Mouse (Mus musculus) heart, embryonic 14.5 days (tissue): ENCODE measurements around the gene Ak1. TPM values are rescaled to one million over a fixed set of nuclear protein-coding genes. Genes with fewer than 3 reads are reported as not detected.
A peak's percentile ranks its signal among the peaks of the same experiment; 100 is the strongest.

Source experiments
- ATAC-seq: fragments of 200-750 bp; cut with Nextera tagmentation; 2 replicates; pipeline ENCODE4 v1.8.0; 2017; ENCODE audit warnings: low read depth, moderate TSS enrichment; ENCODE audit not compliant: insufficient number of reproducible peaks, insufficient read depth, low FRiP score
- H3K27ac ChIP-seq, 2 experiments: fragments of 200-500 bp in 1 of 2; fragments of 300-500 bp in 1 of 2; sonication (generic) in 1 of 2; replicated peaks in 1 of 2; 2 replicates each; pipeline ENCODE4 v1.5.1; 2012 to 2014; ENCODE audit warnings: low read depth in 2 of 2, low read length in 2 of 2, control low read depth in 1 of 2, mild to moderate bottlenecking in 1 of 2, mixed read lengths in 1 of 2; ENCODE audit not compliant: control insufficient read depth in 1 of 2, insufficient read depth in 1 of 2
- H3K27me3 ChIP-seq: fragments of 300-500 bp; sonication (generic); 2 replicates; pipeline ENCODE4 v1.6.1; 2014; ENCODE audit warnings: mild to moderate bottlenecking, low read length, control low read depth; ENCODE audit not compliant: control insufficient read depth, insufficient read depth
- H3K36me3 ChIP-seq: fragments of 300-500 bp; sonication (generic); 2 replicates; pipeline ENCODE4 v1.6.1; 2014; ENCODE audit warnings: mild to moderate bottlenecking, control low read depth, low read length, mixed read lengths; ENCODE audit not compliant: control insufficient read depth, insufficient read depth
- H3K4me1 ChIP-seq, 2 experiments: fragments of 200-500 bp in 1 of 2; fragments of 300-500 bp in 1 of 2; sonication (generic) in 1 of 2; 2 replicates each; pipeline ENCODE4 v1.6.1; 2012 to 2014; ENCODE audit warnings: low read length in 2 of 2, control low read depth in 1 of 2, mixed read lengths in 1 of 2; ENCODE audit not compliant: control insufficient read depth in 2 of 2, insufficient read depth in 2 of 2
- H3K4me2 ChIP-seq: fragments of 300-500 bp; sonication (generic); 2 replicates; pipeline ENCODE4 v1.6.1; 2014; ENCODE audit warnings: mild to moderate bottlenecking, low read length
- H3K4me3 ChIP-seq, 2 experiments: fragments of 200-500 bp in 1 of 2; fragments of 300-500 bp in 1 of 2; sonication (generic) in 1 of 2; 2 replicates each; pipeline ENCODE4 v1.5.1; 2012 to 2014; ENCODE audit warnings: low read length in 2 of 2, mild to moderate bottlenecking in 2 of 2, control low read depth in 1 of 2, low read depth in 1 of 2, moderate library complexity in 1 of 2; ENCODE audit not compliant: control insufficient read depth in 1 of 2, insufficient read depth in 1 of 2
- H3K9ac ChIP-seq: fragments of 300-500 bp; sonication (generic); 2 replicates; pipeline ENCODE4 v1.6.1; 2014; ENCODE audit warnings: mild to moderate bottlenecking, low read length
- H3K9me3 ChIP-seq: fragments of 300-500 bp; sonication (generic); 2 replicates; pipeline ENCODE4 v1.6.1; 2016; ENCODE audit warnings: low read length, control low read depth; ENCODE audit not compliant: control insufficient read depth
- WGBS: fragments of 180-500 bp; shearing (Covaris S2); extraction: QIAGEN DNeasy Blood & Tissue Kit; methylation state at CpG from one replicate; pipeline ENCODE4 v1.1.7; 2014; 5-methylcytosine and 5-hydroxymethylcytosine counted together
- polyA plus RNA-seq: library from polyadenylated mRNA; unstranded; fragments of >200 nt; fragmentation: Nextera tagmentation; extraction: Ambion mirVana; gene quantifications from 2 replicates; pipeline ENCODE4 v1.2.1, GENCODE M21; 2014

Ak1 gene
- polyA plus RNA-seq, 1 experiment from 2014 or later = 336 TPM

GRCm38 (mm10) chr2:32581450-32582095 is 40.0 kb upstream of the Ak1 start:
- Histone ChIP-seq H3K27me3 (peaks cover 31% of the 10 kb centered on the region), H3K4me1 (peaks cover 2 to 8% of the 10 kb centered on the region in 2 experiments; a peak in 3 of 4 replicates), H3K9ac (no peak overlapping the region; the same call in 1 of the 2 replicates), H3K27ac (no peak overlapping the region), H3K9me3 (no peaks in the 10 kb centered on the region), H3K4me2 (peak overlapping the region; percentile 50), H3K4me3 (peak overlapping the region; percentile 11 to 16; a peak in 3 of 4 replicates), H3K36me3 (no peaks in the 10 kb centered on the region)
- no peak for ATAC-seq
- 37% methylated on average over 19 of the region's 19 CpGs for WGBS

- WGBS = 11% methylated on average over 37 of the region's 37 CpGs
- H3K9me3 ChIP-seq = no peaks in the 10 kb centered on the region
- peaks cover 8 to 17% of the 10 kb centered on the region in 2 experiments for H3K4me1 ChIP-seq
- ATAC-seq = peak; percentile 61
- H3K4me2 ChIP-seq = peak overlapping the region; percentile 59
- no peaks in the 10 kb centered on the region for H3K36me3 ChIP-seq
- peaks cover 27% of the 10 kb centered on the region for H3K27me3 ChIP-seq
- H3K9ac ChIP-seq = 0 out of 2 replicates have a peak overlapping the region, but pooled peaks have one; percentile 1
- H3K4me3 ChIP-seq = peak overlapping the region; percentile 9 to 21; a peak in 3 of 4 replicates
- no peak overlapping the region for H3K27ac ChIP-seq
Measured at GRCm38 (mm10) chr2:32582830-32583799, 38.4 kb upstream of the Ak1 start.

- H3K9ac ChIP-seq = no peak overlapping the region
- ATAC-seq = no peak
- H3K4me3 ChIP-seq = no peak overlapping the region
- no peak overlapping the region for H3K27ac ChIP-seq
- H3K36me3 ChIP-seq = peaks cover 7% of the 10 kb centered on the region; the same call in 1 of the 2 replicates
- H3K4me1 ChIP-seq = peaks cover 28 to 31% of the 10 kb centered on the region in 2 experiments
- H3K27me3 ChIP-seq = peaks cover 9% of the 10 kb centered on the region; the same call in 1 of the 2 replicates
- no peaks in the 10 kb centered on the region for H3K9me3 ChIP-seq
- WGBS = 76% methylated on average over 7 of the region's 7 CpGs
- no peak overlapping the region for H3K4me2 ChIP-seq
Measured at GRCm38 (mm10) chr2:32585149-32585714, 36.3 kb upstream of the Ak1 start.

GRCm38 (mm10) chr2:32586871-32587351 is 34.6 kb upstream of the Ak1 start, which contains the start of gene St6galnac4:
St6galnac4 (plus strand) TSS chr2:32587095.
- under 1% methylated on average over 38 of the region's 38 CpGs for WGBS
- H3K27ac ChIP-seq = peak within 1 kb of the TSS; percentile 88 to 89
- 0 out of 2 replicates have a peak, but pooled peaks cover 3% of the 10 kb centered on the region for H3K27me3 ChIP-seq
- peak within 1 kb of the TSS; percentile 66 to 78 for H3K4me3 ChIP-seq
- H3K4me1 ChIP-seq = peaks cover 28 to 29% of the 10 kb centered on the region in 2 experiments
- peak within 1 kb of the TSS; percentile 89 for H3K4me2 ChIP-seq
- H3K9ac ChIP-seq = peak within 1 kb of the TSS; percentile 82
- peaks cover 17% of the 10 kb centered on the region for H3K36me3 ChIP-seq
- ATAC-seq = peak; percentile 84
- H3K9me3 ChIP-seq = no peaks in the 10 kb centered on the region

GRCm38 (mm10) chr2:32587731-32588321 is 33.7 kb upstream of the Ak1 start:
- H3K4me3 ChIP-seq = peak overlapping the region; percentile 66 to 78
- no peaks in the 10 kb centered on the region for H3K27me3 ChIP-seq
- peak overlapping the region; percentile 88 to 89 for H3K27ac ChIP-seq
- peaks cover 26% of the 10 kb centered on the region for H3K36me3 ChIP-seq
- H3K9ac ChIP-seq = peak overlapping the region; percentile 82
- no peak for ATAC-seq
- peaks cover 27 to 28% of the 10 kb centered on the region in 2 experiments for H3K4me1 ChIP-seq
- WGBS = 10% methylated on average over 9 of the region's 9 CpGs
- peak overlapping the region; percentile 89 for H3K4me2 ChIP-seq
- H3K9me3 ChIP-seq = no peaks in the 10 kb centered on the region

- peak overlapping the region; percentile 89 for H3K4me2 ChIP-seq
- peaks cover 23 to 28% of the 10 kb centered on the region in 2 experiments for H3K4me1 ChIP-seq
- 0 out of 4 replicates have a peak overlapping the region, but pooled peaks have one; percentile 2 for H3K4me3 ChIP-seq
- 23% methylated on average over 11 of the region's 11 CpGs for WGBS
- H3K27me3 ChIP-seq = no peaks in the 10 kb centered on the region
- H3K9ac ChIP-seq = peak overlapping the region; percentile 48
- peaks cover 41% of the 10 kb centered on the region for H3K36me3 ChIP-seq
- H3K27ac ChIP-seq = peak overlapping the region; percentile 70 to 75
- no peaks in the 10 kb centered on the region for H3K9me3 ChIP-seq
- peak; percentile 15 for ATAC-seq
Measured at GRCm38 (mm10) chr2:32589213-32589795, 32.3 kb upstream of the Ak1 start.
